Mouse (Mus musculus): ENCODE measurements around the gene Kif5c. TPM values are rescaled to one million over a fixed set of nuclear protein-coding genes. Genes with fewer than 3 reads are reported as not detected.
A peak's percentile ranks its signal among the peaks of the same experiment; 100 is the strongest.

Gene Kif5c
- total RNA-seq, 1 experiment from 2014 or later = 7.0 TPM

DNA sequence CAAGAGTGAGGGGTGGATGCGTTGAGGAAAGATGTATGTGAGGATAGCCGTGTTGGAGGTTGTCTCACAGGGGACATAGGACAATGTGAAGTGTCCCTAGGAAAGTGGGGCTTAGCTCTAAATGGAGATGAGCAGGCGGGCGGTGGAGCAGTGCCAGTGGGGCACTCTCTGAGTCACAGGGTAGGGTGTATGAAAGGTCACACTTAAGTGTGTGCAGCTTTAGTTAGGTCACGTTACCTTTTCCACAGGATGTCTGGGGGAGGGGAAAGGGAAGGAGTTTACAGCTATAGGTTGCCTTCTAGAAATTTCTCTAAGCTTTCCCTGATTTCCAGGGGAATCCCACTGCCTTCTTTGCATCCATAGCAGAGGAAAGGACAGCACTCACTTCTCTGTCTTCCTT, 170.4 kb downstream of the Kif5c start:
- peak; percentile 20 for DNase-seq

DNA sequence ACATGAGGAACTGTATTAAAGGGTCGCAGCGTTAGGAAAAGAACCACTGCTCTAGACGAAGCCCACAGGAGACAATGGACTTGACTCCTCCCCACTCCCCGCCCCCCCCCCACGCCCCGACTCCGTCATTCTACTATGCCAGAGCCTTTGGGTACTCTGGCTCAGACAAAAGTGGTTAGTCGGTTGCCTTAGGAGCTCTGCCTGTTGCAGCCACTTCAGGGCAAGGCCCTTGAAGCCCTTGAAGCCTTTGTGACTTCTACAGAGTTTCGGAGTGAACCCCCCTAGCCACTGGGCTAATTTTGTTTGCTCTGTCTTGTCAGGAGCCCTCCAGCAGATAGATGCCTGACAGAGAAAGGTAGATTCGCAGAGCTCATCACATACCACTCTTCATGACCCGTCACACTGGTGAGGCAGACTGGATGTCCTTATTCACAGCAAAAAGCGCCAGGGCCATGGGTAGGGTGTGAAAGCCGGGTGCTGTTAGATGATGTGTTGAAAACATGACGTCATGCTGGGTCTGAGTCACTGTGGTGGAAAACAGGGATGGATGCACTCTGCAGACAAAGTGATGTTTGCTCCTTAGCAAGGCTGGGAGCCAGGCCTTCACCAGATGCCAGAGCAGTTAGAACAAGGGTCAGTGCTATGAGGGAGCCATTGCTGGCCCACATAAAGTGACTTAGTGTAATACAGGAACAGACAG, 178.5 kb downstream of the Kif5c start:
- no peak for DNase-seq

DNA sequence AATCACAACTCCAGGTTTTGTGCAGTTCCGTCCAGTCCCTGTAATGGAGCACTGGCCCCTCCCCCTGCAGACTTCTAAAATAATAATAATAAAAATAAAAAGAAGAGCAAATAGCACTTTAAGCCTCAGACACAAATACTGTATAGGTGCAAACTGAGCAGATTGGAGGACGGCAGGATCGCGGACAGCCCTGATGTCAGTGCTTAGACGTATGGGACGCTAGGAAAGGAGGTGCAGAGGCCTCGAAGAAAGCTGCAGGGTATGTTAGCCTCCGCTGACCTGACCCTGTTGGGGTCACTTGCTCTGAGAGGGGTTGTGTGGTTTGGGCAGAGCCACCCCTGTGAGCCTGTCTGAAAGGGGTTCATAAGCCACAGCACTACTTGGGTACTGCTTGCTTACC, 185.3 kb downstream of the Kif5c start:
- no peak for DNase-seq

DNA sequence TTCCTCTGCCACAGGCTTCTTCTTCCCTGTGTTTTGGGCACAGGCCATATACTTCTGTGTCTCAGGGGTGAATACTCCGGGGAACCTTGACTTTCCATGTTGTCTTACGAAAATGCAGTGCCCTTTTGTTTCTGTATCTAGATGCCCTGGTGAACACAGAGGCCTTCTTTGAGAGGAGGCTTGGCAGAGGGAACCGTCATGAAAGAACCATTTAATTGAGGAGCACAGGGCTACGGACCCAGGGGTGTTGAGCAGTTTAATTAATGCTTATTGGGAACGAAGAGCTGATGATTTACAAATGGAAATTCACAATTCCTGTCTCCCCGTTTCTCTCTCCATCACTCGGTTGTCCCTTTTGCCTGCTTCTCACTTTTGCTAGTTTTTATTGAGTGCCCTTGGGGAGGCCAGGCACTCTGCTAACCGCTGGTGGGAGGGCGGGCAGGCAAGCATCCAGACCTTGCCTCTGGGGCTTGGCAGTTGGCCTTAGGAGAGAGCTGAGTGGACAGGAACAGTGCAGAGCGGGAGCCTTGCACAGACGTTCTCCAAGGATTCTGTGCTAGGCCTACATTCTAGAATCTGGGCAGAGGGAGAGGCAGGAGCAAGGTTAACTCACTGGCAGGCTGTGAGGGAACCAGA, 186.8 kb downstream of the Kif5c start:
- DNase-seq = peak; percentile 77

DNA sequence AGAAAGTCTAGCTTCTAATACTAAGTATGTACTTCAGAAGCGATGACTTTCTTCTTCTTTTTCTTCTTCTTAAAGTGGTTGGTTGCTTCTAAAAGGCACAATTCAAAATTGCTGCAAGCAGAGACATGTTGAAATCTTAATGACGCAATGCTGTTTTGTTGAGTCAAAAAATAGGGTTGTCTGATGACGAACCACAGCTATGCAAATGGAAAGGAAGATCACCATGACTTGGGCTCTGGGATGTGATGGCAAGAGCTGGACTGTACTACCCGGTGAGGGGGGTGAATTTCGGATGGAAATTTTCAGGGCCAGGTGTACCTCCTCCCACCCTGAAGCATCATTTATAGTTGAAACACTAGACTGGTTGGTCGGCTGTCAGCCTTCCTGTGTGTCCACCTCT, 190.4 kb downstream of the Kif5c start:
- DNase-seq = no peak

DNA sequence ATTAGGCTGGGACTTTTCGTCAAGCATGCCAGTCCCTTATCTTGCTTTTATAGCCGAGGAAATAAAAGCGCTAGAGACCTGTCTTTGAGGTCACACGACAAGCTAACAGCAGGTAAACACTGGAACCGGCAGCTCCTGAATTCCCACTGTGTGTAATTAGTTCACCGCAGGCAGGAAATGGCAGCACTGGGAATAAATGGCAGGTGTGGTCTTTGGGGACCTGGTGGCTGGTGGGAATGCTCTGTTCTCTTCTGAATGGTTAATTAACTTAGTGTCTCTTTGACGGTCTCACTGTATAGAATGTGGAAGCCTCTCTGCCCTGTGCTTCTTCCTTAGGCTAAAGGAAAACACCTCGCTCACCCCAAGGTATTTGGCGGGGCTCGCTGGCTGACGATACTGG, 192.3 kb downstream of the Kif5c start:
- DNase-seq = no peak

DNA sequence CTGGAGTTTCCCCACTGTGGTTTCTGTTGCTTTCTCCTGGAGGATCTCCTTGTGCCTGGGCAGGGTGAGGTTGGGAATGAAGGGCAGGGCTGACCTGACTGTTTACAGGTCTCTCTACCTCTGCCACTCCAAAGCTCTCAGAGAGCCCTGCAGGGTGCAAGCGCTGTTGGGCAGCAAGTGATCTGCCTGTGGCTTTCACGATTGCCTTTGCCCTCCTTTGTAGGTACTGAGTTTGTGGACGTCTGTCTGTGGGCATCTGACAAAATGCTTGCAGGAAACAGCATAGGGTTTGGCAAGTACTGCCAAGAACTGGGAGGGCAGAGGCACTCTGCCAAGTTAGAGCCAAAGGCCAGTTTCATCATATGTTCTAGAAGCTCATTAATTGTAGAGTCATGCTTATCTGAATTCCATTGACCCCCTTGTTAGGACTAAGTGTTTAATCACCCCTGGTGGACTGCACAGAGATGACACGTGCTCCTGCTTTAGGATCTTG, 192.8 kb downstream of the Kif5c start:
- peak; percentile 78 for DNase-seq

DNA sequence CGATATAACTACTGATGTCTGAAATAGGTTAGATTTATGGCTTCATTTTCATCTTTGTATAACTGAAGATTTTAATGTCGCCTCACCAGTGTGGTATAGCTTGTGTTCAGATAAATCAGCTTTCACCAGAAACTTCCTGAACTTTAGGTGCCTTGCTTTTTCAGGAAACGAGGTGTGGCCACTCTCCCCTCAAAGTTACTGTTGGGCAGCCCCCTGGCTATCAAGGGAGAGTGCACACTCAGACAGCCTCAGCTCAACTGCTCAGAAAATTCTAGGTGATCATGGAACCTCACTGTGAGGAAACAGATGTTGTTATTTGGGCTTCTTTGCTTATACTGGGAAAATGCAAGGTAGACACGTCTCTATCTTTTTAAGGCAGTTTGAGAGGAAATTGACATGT, 194.1 kb downstream of the Kif5c start:
- no peak for DNase-seq

DNA sequence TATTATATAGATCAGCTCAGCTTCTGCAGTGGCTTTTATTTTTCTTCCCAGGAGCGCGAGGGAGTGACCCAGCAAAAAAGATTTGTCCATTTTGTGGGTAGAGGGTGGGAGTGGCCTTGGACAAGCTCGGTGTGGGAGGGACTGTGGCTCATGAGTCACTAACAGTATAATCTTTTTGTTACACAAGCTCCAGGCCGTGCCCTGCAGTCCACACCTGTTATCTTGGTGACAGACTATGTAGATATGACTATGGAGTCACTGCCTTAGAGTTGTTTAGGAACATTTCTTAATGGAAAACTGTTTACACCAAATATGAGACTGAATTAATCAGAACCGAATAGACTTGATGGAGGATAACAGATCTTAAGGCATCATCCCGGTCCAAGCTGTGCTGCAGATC, 194.9 kb downstream of the Kif5c start:
- peak; percentile 49 for DNase-seq

DNA sequence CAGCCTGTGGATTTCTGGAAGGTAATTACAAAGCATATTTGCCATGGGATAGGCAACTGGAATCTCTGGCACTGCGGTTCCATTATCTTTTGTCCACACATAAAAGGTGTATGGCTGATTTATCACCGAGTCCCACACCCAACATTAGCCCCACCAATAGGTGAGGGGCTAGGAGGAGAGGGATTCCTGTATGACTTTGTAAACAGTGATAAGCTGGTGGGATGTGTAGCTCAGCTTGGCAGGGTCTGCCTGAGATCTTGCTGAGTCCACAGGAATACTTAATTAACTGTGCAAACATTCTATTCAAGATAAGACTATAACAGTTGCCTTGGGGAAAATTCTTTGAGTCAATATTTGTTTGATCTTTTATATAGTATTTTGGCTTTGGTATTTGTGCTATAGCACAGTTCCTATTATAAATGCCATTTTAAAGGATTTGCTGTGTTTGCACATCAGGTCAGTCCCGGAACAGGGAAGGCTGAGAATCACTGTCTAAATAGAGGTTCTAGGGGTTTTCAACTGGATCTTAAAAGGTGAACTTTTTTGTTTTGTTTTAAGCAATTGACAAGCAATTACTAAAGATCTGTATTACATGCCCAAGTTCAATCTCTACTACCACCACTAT, 196.7 kb downstream of the Kif5c start:
- no peak for DNase-seq

DNA sequence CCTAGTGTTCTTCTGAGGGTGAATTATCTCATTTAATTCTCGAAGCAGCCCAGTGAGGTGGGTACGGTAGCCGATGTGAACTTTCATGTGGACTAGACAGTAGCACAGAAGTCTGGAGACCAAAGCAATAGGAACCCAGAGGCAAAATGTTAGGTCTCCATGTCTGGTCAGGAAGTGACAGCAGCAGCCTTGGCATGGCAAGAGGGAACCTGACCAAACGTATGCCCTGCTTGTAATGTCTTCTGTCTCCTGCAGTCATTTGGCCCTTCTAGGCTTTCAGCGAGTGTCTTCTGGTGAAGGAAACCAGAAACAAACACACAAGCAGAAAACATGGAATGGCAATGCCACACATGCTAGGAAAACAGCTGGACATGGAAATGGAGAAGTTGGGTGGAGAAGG, 197.5 kb downstream of the Kif5c start:
- DNase-seq = no peak

DNA sequence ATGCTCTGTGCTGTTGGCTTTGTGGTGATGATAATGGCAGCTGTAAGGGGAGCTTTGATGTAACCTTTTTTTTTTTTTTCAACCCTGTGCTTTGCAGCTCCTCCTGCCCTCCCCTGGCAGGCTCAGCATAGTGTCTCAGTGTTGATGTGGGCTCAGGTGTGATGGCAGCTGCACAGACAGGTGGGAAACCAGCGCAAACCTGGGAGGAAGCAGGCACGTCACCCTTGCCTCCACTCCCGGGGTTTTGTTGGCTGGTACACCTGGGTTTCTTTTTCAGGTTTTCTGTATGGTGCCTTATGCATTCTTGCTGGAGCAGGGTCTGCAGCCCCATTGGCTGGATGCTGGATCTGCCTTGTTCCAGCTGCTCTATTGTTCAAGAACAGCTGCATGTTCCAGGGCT, 198.1 kb downstream of the Kif5c start:
- no peak for DNase-seq

DNA sequence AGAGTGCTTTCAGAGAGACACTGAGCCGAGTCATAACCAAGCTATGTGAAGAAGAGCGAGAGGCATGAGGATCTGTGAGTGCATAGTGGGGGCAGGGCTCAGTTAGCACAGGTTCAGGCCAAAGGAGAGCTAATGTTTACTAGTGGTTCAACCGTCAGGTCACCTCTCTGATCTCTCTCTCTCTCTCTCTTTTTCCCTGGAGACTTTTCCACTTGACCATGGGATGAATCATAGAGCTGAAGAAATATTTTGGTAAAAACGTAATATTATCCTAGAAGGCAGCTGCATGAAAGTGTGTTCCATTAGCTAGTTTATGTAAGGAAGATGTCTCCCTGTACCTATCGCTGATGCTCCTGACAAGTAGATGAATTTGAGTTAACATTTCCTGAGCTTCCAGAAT, 199.0 kb downstream of the Kif5c start:
- no peak for DNase-seq

DNA sequence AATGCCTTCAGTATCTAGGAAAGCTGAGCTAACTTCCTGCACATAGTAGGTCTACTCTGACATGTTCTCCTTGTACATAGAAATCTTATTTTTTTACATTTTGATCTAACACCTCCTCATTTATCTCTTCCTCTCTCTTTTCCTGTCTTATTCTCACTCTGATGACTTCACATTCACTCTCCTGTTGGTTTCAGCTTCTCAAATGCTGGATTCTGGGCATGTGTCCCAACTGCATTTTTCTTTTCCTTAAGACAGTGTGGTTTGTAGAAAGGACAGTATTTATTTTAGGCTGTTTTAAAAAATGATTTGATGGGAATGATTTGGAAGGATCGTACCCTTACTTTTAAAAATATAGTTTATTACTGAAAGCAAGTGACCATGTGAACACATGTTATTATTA, 203.2 kb downstream of the Kif5c start:
- DNase-seq = no peak

Other genes with a start within 250 kb of the Kif5c start
- 22.9 and 23.2 TPM in 2 replicates for gene Epc2, start 167.8 kb upstream of the Kif5c start, total RNA-seq (2021)
- gene Lypd6b, start 168.4 kb downstream of the Kif5c start, total RNA-seq (2021) = 0.15 TPM in 1 of 2 replicates, not detected in the other

Data from adrenal gland, postnatal 14 days (tissue).